Mouse (Mus musculus): ENCODE measurements at regions not wholly inside any gene's neighbourhood (a gene's known extent, or its start where the extent isn't known, plus 50 kb on each side); places are given as distances from the start of the nearest gene placed in this dataset.

- DNase-seq, result no peak
These were observed 152.5 kb upstream of the Gm3448 start for GRCm38 (mm10) chr17:15193831-15194230.

GRCm38 (mm10) chr17:15192840-15193239, 151.5 kb upstream of the Gm3448 start:
- DNase-seq, result peak; percentile 53

GRCm38 (mm10) chr17:15185217-15185616, 143.9 kb upstream of the Gm3448 start:
- no peak for DNase-seq

- no peak for DNase-seq
These were observed 142.5 kb upstream of the Gm3448 start for GRCm38 (mm10) chr17:15183800-15184199.

- no peak for DNase-seq
These were observed 140.8 kb upstream of the Gm3448 start for GRCm38 (mm10) chr17:15182105-15182504.

- DNase-seq, result no peak
These were observed 139.0 kb upstream of the Gm3448 start for GRCm38 (mm10) chr17:15180223-15180860.

- no peak for DNase-seq
These were observed 138.1 kb upstream of the Gm3448 start for GRCm38 (mm10) chr17:15179411-15179951.

GRCm38 (mm10) chr17:15177390-15177789, 136.1 kb upstream of the Gm3448 start:
- peak; percentile 24 for DNase-seq

GRCm38 (mm10) chr17:15174354-15174953, 133.1 kb upstream of the Gm3448 start:
- DNase-seq, result peak; percentile 33

- DNase-seq, result no peak
These were observed 126.6 kb upstream of the Gm3448 start for GRCm38 (mm10) chr17:15167927-15168326.

GRCm38 (mm10) chr17:15157693-15158333, 116.5 kb upstream of the Gm3448 start:
- DNase-seq, result no peak

- peak; percentile 63 for DNase-seq
These were observed 111.8 kb upstream of the Gm3448 start for GRCm38 (mm10) chr17:15152996-15153735.

GRCm38 (mm10) chr17:15152477-15152876, 111.1 kb upstream of the Gm3448 start:
- DNase-seq, result no peak

- no peak for DNase-seq
These were observed 110.4 kb upstream of the Gm3448 start for GRCm38 (mm10) chr17:15151695-15152094.

- DNase-seq, result no peak
These were observed 105.3 kb upstream of the Gm3448 start for GRCm38 (mm10) chr17:15146607-15147006.

GRCm38 (mm10) chr17:15145191-15145968, 104.0 kb upstream of the Gm3448 start:
- DNase-seq, result peak; percentile 27

GRCm38 (mm10) chr17:15140391-15140790, 99.1 kb upstream of the Gm3448 start:
- no peak for DNase-seq

Data from kidney, postnatal 14 days (tissue).